In genomic region chr19:9987192-9987591, GRCm38 (mm10) we compare ENCODE assay signal across 12 mouse cellular contexts. TPM values are rescaled to one million over a fixed set of nuclear protein-coding genes. Genes with fewer than 3 reads are reported as not detected.
DNase-seq lines count a peak whose midpoint lies in the region; TF ChIP-seq lines count a peak whose summit lies in the region.
"Had no signal": no experiment of that assay in that cellular context is flagged by ENCODE, and none has a peak within 500 bp of the region (broad histone marks: within the 10 kb centered on the region; RNA-seq: fewer than 3 reads in every experiment).

No protein-coding gene starts in this region.

- H3K27ac ChIP-seq in layer of hippocampus, adult 2 months: peak overlapping the region; percentile 4; the same call in 1 of the 2 replicates
- H3K27ac ChIP-seq in limb, embryonic 10.5 days: peak overlapping the region; percentile 64
- H3K27ac ChIP-seq: midbrain, embryonic 13.5 days; neural tube, embryonic 12.5 days had no signal

- no peak overlapping the region for H3ac ChIP-seq in myocyte (ENCODE audit: control insufficient read depth, insufficient read length)

- peaks cover 23% of the 10 kb centered on the region for H3K79me2 ChIP-seq in myocyte (ENCODE audit: control insufficient read depth, insufficient read depth)

- H3K9me3 ChIP-seq in limb, embryonic 10.5 days (replicated peaks): no peaks in the 10 kb centered on the region
- H3K9me3 ChIP-seq: midbrain, embryonic 13.5 days; neural tube, embryonic 12.5 days had no signal

- peaks cover 30% of the 10 kb centered on the region for H3K4me1 ChIP-seq in limb, embryonic 10.5 days

- no peak for TF ChIP-seq CTCF in layer of hippocampus, adult 2 months (conservative IDR thresholded peaks at IDR 0.05)

- WGBS in limb, embryonic 10.5 days: 30% methylated on average over 6 of the region's 6 CpGs

- no peak overlapping the region for H3K4me3 ChIP-seq in layer of hippocampus, adult 2 months
- no peak overlapping the region for H3K4me3 ChIP-seq in limb, embryonic 10.5 days
- H3K4me3 ChIP-seq in myocyte: no peak overlapping the region
- H3K4me3 ChIP-seq: midbrain, embryonic 13.5 days; neural tube, embryonic 12.5 days had no signal

- no peak for DNase-seq in layer of hippocampus, adult 2 months (ENCODE audit: low spot score in 2 of 2)
- no peak for DNase-seq in layer of hippocampus, postnatal 10 days (ENCODE audit: low spot score in 2 of 2)
- DNase-seq in embryo, embryonic 10 days (ENCODE audit: low spot score): peak; percentile 59
- no peak for DNase-seq in limb, embryonic 10.5 days (ENCODE audit: low spot score)
- DNase-seq in adrenal gland, adult 18-20 months (ENCODE audit: low spot score in 2 of 2): no peak
- no peak for DNase-seq in adrenal gland, adult 8-10 months
- DNase-seq: adrenal gland, postnatal 36 days; kidney, adult 18-20 months; right cerebral cortex, adult 18-20 months had no signal

- H3K36me3 ChIP-seq in limb, embryonic 10.5 days: peaks cover 30% of the 10 kb centered on the region
- H3K36me3 ChIP-seq in myocyte (ENCODE audit: control insufficient read depth, insufficient read depth): peaks cover 27% of the 10 kb centered on the region

- peak overlapping the region; percentile 44 for H3K4me2 ChIP-seq in myocyte (ENCODE audit: low read depth)
- H3K4me2 ChIP-seq: midbrain, embryonic 13.5 days; neural tube, embryonic 12.5 days had no signal

- H3K27me3 ChIP-seq in limb, embryonic 10.5 days (ENCODE audit: low read depth, poor library complexity, severe bottlenecking): no peaks in the 10 kb centered on the region
- no peaks in the 10 kb centered on the region for H3K27me3 ChIP-seq in myocyte (ENCODE audit: control insufficient read depth, insufficient read depth, insufficient read length)
- H3K27me3 ChIP-seq: midbrain, embryonic 13.5 days had no signal

- peak; percentile 21 for TF ChIP-seq POLR2A in myocyte (IDR thresholded peaks at IDR 0.05; ENCODE audit: insufficient read length, low read depth)

TF ChIP-seq in myocyte, 11 proteins besides CTCF, POLR2A, EP300 and RAD21:
- TF ChIP-seq REST (IDR thresholded peaks at IDR 0.05; ENCODE audit: insufficient read depth, insufficient read length): no peak
- TF ChIP-seq USF1 (IDR thresholded peaks at IDR 0.05; ENCODE audit: low read depth): no peak
- TF ChIP-seq E2F4 (IDR thresholded peaks at IDR 0.05; ENCODE audit: insufficient read depth): no peak
- peak; percentile 89 for TF ChIP-seq TCF12 (IDR thresholded peaks at IDR 0.05; ENCODE audit: insufficient read depth, poor library complexity, severe bottlenecking)
- no peak for TF ChIP-seq MAX (IDR thresholded peaks at IDR 0.05; ENCODE audit: low read depth)
- TF ChIP-seq CEBPB (IDR thresholded peaks at IDR 0.05; ENCODE audit: insufficient read depth, poor library complexity, severe bottlenecking): no peak
- TF ChIP-seq SRF (IDR thresholded peaks at IDR 0.05; ENCODE audit: control insufficient read depth, insufficient read length, low read depth): no peak
- peak; percentile 57 for TF ChIP-seq TCF3 (IDR thresholded peaks at IDR 0.05; ENCODE audit: insufficient read length, low read depth)
- TF ChIP-seq POLR2AphosphoS2 (IDR thresholded peaks at IDR 0.05; ENCODE audit: insufficient read length, low read depth): peak; percentile 78
- TF ChIP-seq MYOD1 (IDR thresholded peaks at IDR 0.05; ENCODE audit: control insufficient read depth in 1 of 3, insufficient read length in 2 of 3, low read depth in 2 of 3): peak; percentile 18 to 88 (median 82)
- peak in 2 of 3 experiments; percentile 82 to 94 for TF ChIP-seq MYOG (IDR thresholded peaks at IDR 0.05; ENCODE audit: control insufficient read depth in 1 of 3, insufficient read depth in 1 of 3, insufficient read length in 2 of 3, low read depth in 2 of 3)

RNA-seq across cellular contexts. Expression of gene Fth1, which starts 6.8 kb away (rescaled TPM):
- 1,000 to 10,000 TPM; 3,170 to 3,409 TPM for total RNA-seq in layer of hippocampus, adult 2 months (2021)
- total RNA-seq in layer of hippocampus, postnatal 10 days (2021): 1,000 to 10,000 TPM; 2,066 to 2,109 TPM
- 1,175 and 1,229 TPM in 2 replicates for polyA plus RNA-seq in limb, embryonic 10.5 days (2016; fragmentation: Nextera tagmentation; extraction: Ambion mirVana)
- polyA plus RNA-seq in myocyte (2012; fragmentation: generic; extraction: Trizol): 6,603 TPM
- total RNA-seq in adrenal gland, adult 18-20 months (2021): 1,000 to 10,000 TPM; 3,118 to 4,182 TPM
- total RNA-seq in adrenal gland, adult 8-10 months (2022): 1,000 to 10,000 TPM; 2,860 to 3,469 (median 3,019) TPM

RNA-seq across cellular contexts. Expression of gene Best1, which starts 14.2 kb away (rescaled TPM):
- 1 to 10 TPM; 1.2 to 1.5 TPM for total RNA-seq in layer of hippocampus, adult 2 months (2021)
- total RNA-seq in layer of hippocampus, postnatal 10 days (2021): 1 to 10 TPM; 1.9 to 3.0 TPM
- polyA plus RNA-seq in limb, embryonic 10.5 days (2016; fragmentation: Nextera tagmentation; extraction: Ambion mirVana): 2.3 TPM in 2 replicates
- 6.6 TPM for polyA plus RNA-seq in myocyte (2012; fragmentation: generic; extraction: Trizol)
- under 1 TPM; 0.22 to 0.30 TPM for total RNA-seq in adrenal gland, adult 18-20 months (2021)
- total RNA-seq in adrenal gland, adult 8-10 months (2022): 1 to 10 TPM in 1 of 4 experiments, under 1 TPM in 3; 0.15 to 1.0 (median 0.44) TPM

RNA-seq across cellular contexts. Expression of gene Rab3il1, which starts 14.3 kb away (rescaled TPM):
- total RNA-seq in layer of hippocampus, adult 2 months (2021): 10 to 100 TPM in 1 of 2 experiments, 1 to 10 TPM in 1; 9.7 to 10.4 TPM
- total RNA-seq in layer of hippocampus, postnatal 10 days (2021): 10 to 100 TPM; 13.9 to 14.5 TPM
- 39.2 and 41.5 TPM in 2 replicates for polyA plus RNA-seq in limb, embryonic 10.5 days (2016; fragmentation: Nextera tagmentation; extraction: Ambion mirVana)
- 15.2 TPM for polyA plus RNA-seq in myocyte (2012; fragmentation: generic; extraction: Trizol)
- total RNA-seq in adrenal gland, adult 18-20 months (2021): 1 to 10 TPM; 3.6 to 5.9 TPM
- total RNA-seq in adrenal gland, adult 8-10 months (2022): 10 to 100 TPM in 2 of 4 experiments, 1 to 10 TPM in 2; 6.5 to 13.3 (median 9.5) TPM

RNA-seq across cellular contexts. Expression of gene Fads3, which starts 54.2 kb away (rescaled TPM):
- 10 to 100 TPM; 25.0 to 25.6 TPM for total RNA-seq in layer of hippocampus, adult 2 months (2021)
- total RNA-seq in layer of hippocampus, postnatal 10 days (2021): 10 to 100 TPM; 49.1 to 54.6 TPM
- polyA plus RNA-seq in limb, embryonic 10.5 days (2016; fragmentation: Nextera tagmentation; extraction: Ambion mirVana): 2.4 and 3.2 TPM in 2 replicates
- polyA plus RNA-seq in myocyte (2012; fragmentation: generic; extraction: Trizol): 557 TPM
- 10 to 100 TPM; 10.3 to 54.2 TPM for total RNA-seq in adrenal gland, adult 18-20 months (2021)
- total RNA-seq in adrenal gland, adult 8-10 months (2022): 10 to 100 TPM in 3 of 4 experiments, 1 to 10 TPM in 1; 9.9 to 55.1 (median 22.0) TPM
